In the genomic region with DNA sequence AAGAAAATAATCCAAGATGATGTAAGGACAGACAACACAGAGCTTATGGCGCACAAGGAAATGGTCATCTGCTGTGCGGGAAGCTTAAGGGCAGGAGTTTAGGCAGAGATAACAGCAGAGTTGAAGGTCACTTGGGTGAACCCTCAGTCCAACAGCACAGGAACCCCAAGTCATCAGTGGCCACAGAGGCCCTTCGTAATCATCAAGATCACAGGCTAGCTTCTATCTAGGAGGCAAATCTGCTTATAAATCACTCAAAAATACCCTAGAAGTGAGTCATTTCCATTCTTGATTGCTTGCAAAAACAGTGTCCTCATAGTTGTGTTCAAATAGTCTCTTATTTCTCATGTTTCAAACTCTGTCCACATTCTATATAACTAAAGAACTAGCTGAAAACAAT, we compare ENCODE assay signal across 12 mouse cellular contexts. TPM values are rescaled to one million over a fixed set of nuclear protein-coding genes. Genes with fewer than 3 reads are reported as not detected.
"Had no signal": no experiment of that assay in that cellular context is flagged by ENCODE, and none has a peak within 500 bp of the region (broad histone marks: within the 10 kb centered on the region; RNA-seq: fewer than 3 reads in every experiment).

No protein-coding gene starts in this region.

- H3K9me3 ChIP-seq: limb, embryonic 10.5 days; liver, embryonic 12.5 days; lung, embryonic 15.5 days; midbrain, embryonic 13.5 days; stomach, embryonic 15.5 days had no signal

- H3K4me1 ChIP-seq: limb, embryonic 10.5 days; midbrain, embryonic 13.5 days; stomach, embryonic 15.5 days had no signal

- H3K27ac ChIP-seq: left cerebral cortex, adult 2 months; limb, embryonic 10.5 days; liver, embryonic 12.5 days; lung, embryonic 15.5 days; midbrain, embryonic 13.5 days; stomach, embryonic 15.5 days had no signal

- DNase-seq: right cerebral cortex, postnatal 14 days; thymus, adult 2 months; thymus, postnatal 4 days had no signal

- H3K4me2 ChIP-seq: liver, embryonic 12.5 days; lung, embryonic 15.5 days; midbrain, embryonic 13.5 days; stomach, embryonic 15.5 days had no signal

- H3K27me3 ChIP-seq: liver, embryonic 12.5 days; lung, embryonic 15.5 days; midbrain, embryonic 13.5 days; stomach, embryonic 15.5 days had no signal

- H3K9ac ChIP-seq: liver, embryonic 12.5 days; lung, embryonic 15.5 days; midbrain, embryonic 13.5 days; stomach, embryonic 15.5 days had no signal

- ATAC-seq: liver, embryonic 12.5 days; midbrain, embryonic 13.5 days had no signal

- H3K4me3 ChIP-seq: left cerebral cortex, adult 2 months; limb, embryonic 10.5 days; liver, embryonic 12.5 days; lung, embryonic 15.5 days; midbrain, embryonic 13.5 days; stomach, embryonic 15.5 days had no signal

RNA-seq across cellular contexts. Expression of a gene that starts 41.6 kb away (rescaled TPM):
- total RNA-seq: megakaryocyte progenitor cell, adult 5-6 weeks had no signal
- polyA plus RNA-seq: kidney, embryonic 16.5 days; limb, embryonic 10.5 days; liver, embryonic 12.5 days; liver, embryonic 16.5 days; lung, embryonic 15.5 days had no signal
